Mouse (Mus musculus): ENCODE measurements around the gene Lpp.

DNA sequence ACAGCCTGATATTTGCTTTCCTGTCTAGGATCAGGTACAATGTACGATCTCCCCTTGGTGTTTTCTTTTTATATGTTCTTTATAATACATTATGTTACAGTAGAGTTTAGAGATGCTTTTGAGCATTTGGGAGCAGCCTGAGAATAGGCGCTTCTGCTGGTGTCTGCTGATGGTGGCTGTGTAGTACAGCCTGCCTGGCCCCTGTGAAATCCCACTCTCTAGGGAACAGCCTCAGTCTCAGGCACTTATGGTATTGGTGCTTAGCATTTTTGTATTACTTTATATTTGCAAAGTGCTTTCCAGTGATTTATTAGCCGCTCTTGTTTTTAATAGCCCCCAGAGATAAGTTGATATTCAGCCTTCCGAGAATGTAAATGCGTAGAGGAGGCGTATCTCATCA lies 107.9 kb downstream of the Lpp start:
- TF ChIP-seq CTCF (IDR thresholded peaks at IDR 0.05; ENCODE audit: insufficient read depth, low read length) (no peak), POLR2A (IDR thresholded peaks at IDR 0.05; ENCODE audit: borderline replicate concordance, extremely low read depth, low read depth, low read length) (no peak)

Data from lung, adult 2 months (tissue).